Mouse (Mus musculus): ENCODE measurements around the gene Zfp335. TPM values are rescaled to one million over a fixed set of nuclear protein-coding genes. Genes with fewer than 3 reads are reported as not detected.

The Zfp335 gene
- polyA plus RNA-seq, 1 experiment from 2014 or later = 18.2 TPM

- Histone ChIP-seq H3K9me3 (replicated peaks) (peaks cover 4% of the 10 kb centered on the region), H3K27ac (no peak overlapping the region), H3K4me1 (no peaks in the 10 kb centered on the region), H3K4me3 (no peak overlapping the region), H3K4me2 (replicated peaks) (no peak overlapping the region), H3K36me3 (peaks cover 100% of the 10 kb centered on the region), H3K9ac (no peak overlapping the region), H3K27me3 (0 out of 2 replicates have a peak, but pooled peaks cover 3% of the 10 kb centered on the region)
- no peak for ATAC-seq (ENCODE audit: low FRiP score)
- 92% methylated on average over 13 of the region's 13 CpGs for WGBS
Observed at GRCm38 (mm10) chr2:164901380-164901779, 10.2 kb downstream of the Zfp335 start.

DNA sequence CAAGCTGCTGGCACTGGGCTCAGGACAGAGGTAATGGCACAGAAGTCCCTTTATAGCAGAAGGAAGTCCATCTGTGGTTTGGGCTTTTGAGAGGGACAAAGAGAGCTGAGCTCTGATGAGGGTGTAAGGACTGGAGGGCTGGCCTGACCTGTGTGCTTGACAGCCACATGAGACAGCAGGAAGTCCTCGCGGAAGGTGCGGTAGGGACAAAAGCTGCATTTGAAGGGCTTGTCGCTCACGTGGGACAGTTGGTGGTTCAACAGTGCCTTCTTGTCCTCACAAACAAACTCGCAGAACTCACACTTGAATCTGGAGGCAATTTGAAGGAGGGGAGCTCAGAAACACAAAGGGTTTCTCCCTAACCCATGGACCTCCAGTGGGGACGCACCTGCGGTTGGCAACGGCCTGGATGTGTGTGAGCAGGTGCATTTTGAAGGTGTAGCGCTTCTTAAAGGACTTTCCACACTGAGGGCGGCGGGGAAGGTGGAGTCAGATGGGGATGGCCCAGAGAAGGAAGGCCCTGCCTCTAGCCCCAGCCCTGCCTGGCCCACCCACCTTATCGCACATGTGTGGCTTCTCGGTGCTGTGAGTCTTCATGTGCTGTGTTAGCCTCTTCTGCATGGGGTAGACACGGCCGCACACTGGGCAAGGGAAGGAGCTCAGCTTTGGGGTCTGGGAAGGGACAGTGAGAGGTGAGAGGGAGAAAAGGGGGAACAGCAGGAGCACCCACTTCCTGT, 11.7 kb downstream of the Zfp335 start:
- Histone ChIP-seq H3K36me3 (peaks cover 100% of the 10 kb centered on the region), H3K9ac (no peak overlapping the region), H3K4me3 (no peak overlapping the region), H3K4me2 (replicated peaks) (no peak overlapping the region), H3K27ac (no peak overlapping the region), H3K9me3 (replicated peaks) (no peaks in the 10 kb centered on the region), H3K27me3 (0 out of 2 replicates have a peak, but pooled peaks cover 3% of the 10 kb centered on the region), H3K4me1 (no peaks in the 10 kb centered on the region)
- whole genome bisulfite sequencing = 90% methylated on average over 16 of the region's 16 CpGs
- ATAC-seq (ENCODE audit: low FRiP score) = no peak

GRCm38 (mm10) chr2:164899034-164899433, 12.5 kb downstream of the Zfp335 start:
- Histone ChIP-seq H3K4me2 (replicated peaks) (no peak overlapping the region), H3K27me3 (0 out of 2 replicates have a peak, but pooled peaks cover 3% of the 10 kb centered on the region), H3K9ac (no peak overlapping the region), H3K36me3 (peaks cover 100% of the 10 kb centered on the region), H3K27ac (no peak overlapping the region), H3K4me1 (no peaks in the 10 kb centered on the region), H3K9me3 (replicated peaks) (no peaks in the 10 kb centered on the region), H3K4me3 (no peak overlapping the region)
- ATAC-seq (ENCODE audit: low FRiP score) = no peak
- 93% methylated on average over 15 of the region's 15 CpGs for WGBS

- Histone ChIP-seq H3K4me2 (replicated peaks) (no peak overlapping the region), H3K9me3 (replicated peaks) (no peaks in the 10 kb centered on the region), H3K4me1 (no peaks in the 10 kb centered on the region), H3K4me3 (no peak overlapping the region), H3K36me3 (peaks cover 100% of the 10 kb centered on the region), H3K27me3 (0 out of 2 replicates have a peak, but pooled peaks cover 3% of the 10 kb centered on the region), H3K9ac (no peak overlapping the region), H3K27ac (no peak overlapping the region)
- 97% methylated on average over 7 of the region's 7 CpGs for whole genome bisulfite sequencing
- no peak for ATAC-seq (ENCODE audit: low FRiP score)
Observed at GRCm38 (mm10) chr2:164898008-164898407, 13.5 kb downstream of the Zfp335 start.

- no peak overlapping the region for H3K4me3 ChIP-seq
- H3K27ac ChIP-seq = no peak overlapping the region
- H3K9me3 ChIP-seq (replicated peaks) = no peaks in the 10 kb centered on the region
- no peak for ATAC-seq (ENCODE audit: low FRiP score)
- no peaks in the 10 kb centered on the region for H3K4me1 ChIP-seq
- H3K27me3 ChIP-seq = no peaks in the 10 kb centered on the region
- H3K36me3 ChIP-seq = peaks cover 100% of the 10 kb centered on the region
- H3K9ac ChIP-seq = no peak overlapping the region
- H3K4me2 ChIP-seq (replicated peaks) = no peak overlapping the region
- 94% methylated on average over 6 of the region's 6 CpGs for WGBS
Observed at GRCm38 (mm10) chr2:164895885-164896284, 15.7 kb downstream of the Zfp335 start.

- H3K4me1 ChIP-seq = no peaks in the 10 kb centered on the region
- no peak overlapping the region for H3K27ac ChIP-seq
- no peaks in the 10 kb centered on the region for H3K9me3 ChIP-seq (replicated peaks)
- 70% methylated on average over 1 of the region's 1 CpGs for WGBS
- H3K36me3 ChIP-seq = peaks cover 100% of the 10 kb centered on the region
- H3K27me3 ChIP-seq = no peaks in the 10 kb centered on the region
- H3K9ac ChIP-seq = no peak overlapping the region
- H3K4me2 ChIP-seq (replicated peaks) = no peak overlapping the region
- no peak overlapping the region for H3K4me3 ChIP-seq
- no peak for ATAC-seq (ENCODE audit: low FRiP score)
Observed at GRCm38 (mm10) chr2:164894644-164895043, 16.9 kb downstream of the Zfp335 start.

DNA sequence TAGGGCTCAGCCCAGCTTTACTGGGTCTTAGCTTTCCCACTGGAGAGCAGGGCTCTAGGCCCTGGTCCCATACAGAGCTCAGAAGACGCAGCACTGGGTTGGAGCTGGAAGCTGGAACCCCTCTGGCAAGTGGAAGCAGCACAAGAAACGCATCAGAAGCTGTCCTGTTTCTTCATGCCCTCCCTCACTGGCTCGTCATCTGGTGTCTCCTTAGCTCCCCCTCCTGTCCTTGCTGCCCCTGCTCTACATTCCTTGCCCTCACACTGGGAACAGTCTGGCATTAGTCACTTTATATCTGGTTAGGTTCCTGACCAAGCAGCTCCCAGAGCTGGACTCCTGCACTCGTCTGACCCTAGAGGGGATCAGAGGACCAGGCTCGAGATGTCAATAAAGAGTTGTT, 17.5 kb downstream of the Zfp335 start:
- Histone ChIP-seq H3K36me3 (peaks cover 100% of the 10 kb centered on the region), H3K27me3 (no peaks in the 10 kb centered on the region), H3K27ac (no peak overlapping the region), H3K9ac (no peak overlapping the region), H3K9me3 (replicated peaks) (no peaks in the 10 kb centered on the region), H3K4me3 (no peak overlapping the region), H3K4me1 (no peaks in the 10 kb centered on the region), H3K4me2 (replicated peaks) (no peak overlapping the region)
- ATAC-seq (ENCODE audit: low FRiP score) = no peak
- 67% methylated on average over 5 of the region's 5 CpGs for WGBS

DNA sequence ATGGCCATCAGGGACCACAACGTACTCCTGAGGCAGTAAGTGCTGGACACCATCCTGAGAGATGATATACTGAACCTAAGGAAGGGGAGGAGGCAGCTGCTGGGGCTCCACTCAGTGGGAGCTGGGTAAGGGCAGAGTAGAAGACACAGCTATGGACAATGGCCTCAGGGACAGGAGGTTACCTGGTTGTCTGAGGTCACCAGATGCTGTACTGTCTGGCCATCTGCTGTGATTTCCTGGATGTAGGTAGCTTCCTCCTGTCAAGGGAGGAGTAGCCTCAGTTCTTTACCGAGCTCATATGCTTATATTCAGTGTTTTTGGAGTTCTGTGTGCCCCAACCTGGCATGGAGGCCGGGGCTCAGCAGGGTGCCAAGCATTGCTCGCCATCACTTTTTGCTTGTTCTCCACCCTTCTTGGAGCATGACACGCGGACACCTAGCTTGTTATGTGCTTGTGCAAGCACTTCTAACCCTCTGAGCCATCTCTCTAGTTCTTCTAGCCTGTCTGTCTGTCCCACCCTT, 18.8 kb downstream of the Zfp335 start:
- Histone ChIP-seq H3K27me3 (no peaks in the 10 kb centered on the region), H3K4me1 (no peaks in the 10 kb centered on the region), H3K4me3 (no peak overlapping the region), H3K9ac (no peak overlapping the region), H3K4me2 (replicated peaks) (no peak overlapping the region), H3K27ac (no peak overlapping the region), H3K9me3 (replicated peaks) (no peaks in the 10 kb centered on the region), H3K36me3 (peaks cover 100% of the 10 kb centered on the region)
- 86% methylated on average over 6 of the region's 6 CpGs for WGBS
- no peak for ATAC-seq (ENCODE audit: low FRiP score)

DNA sequence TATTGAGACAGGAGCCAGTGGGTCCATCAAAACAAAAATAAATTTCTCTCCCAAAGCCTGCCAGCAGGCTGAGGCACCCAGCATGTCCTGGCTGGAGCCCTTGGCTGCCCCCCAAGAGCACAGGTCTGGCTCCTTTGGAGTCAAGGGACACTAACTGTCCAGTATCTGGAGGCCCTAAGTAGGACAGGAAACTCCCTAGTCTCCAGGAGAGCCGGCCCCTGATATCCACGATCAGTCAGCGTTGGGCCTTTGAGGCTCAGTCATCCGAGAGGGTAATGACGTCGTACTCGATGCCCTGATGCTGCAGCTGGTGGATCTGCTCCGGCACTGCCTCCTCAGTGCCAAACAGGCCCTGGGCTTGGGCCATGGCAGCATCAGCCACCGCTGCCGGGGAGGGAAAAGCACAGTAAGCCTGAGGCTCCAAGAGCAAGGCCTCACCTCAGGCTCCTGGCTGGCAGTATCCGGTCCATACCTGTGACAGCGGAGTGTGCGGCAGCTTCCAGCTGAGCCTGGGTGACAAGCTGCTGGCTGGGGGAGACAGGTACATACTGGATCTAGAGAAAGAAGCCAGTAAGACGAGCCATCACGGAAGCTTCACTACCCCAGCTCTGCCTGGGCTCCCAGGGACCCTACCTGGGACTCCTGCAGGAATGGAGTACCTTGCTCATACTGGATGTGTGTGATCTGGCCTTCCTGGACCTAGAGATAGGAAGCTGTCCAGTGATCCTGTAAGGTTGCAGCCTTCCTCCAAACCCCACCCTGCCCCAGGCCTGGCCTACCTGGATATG, 19.5 kb downstream of the Zfp335 start:
- WGBS = 87% methylated on average over 15 of the region's 15 CpGs
- H3K9ac ChIP-seq = no peak overlapping the region
- H3K27me3 ChIP-seq = no peaks in the 10 kb centered on the region
- H3K27ac ChIP-seq = no peak overlapping the region
- H3K4me2 ChIP-seq (replicated peaks) = no peak overlapping the region
- no peaks in the 10 kb centered on the region for H3K4me1 ChIP-seq
- no peak for ATAC-seq (ENCODE audit: low FRiP score)
- H3K9me3 ChIP-seq (replicated peaks) = no peaks in the 10 kb centered on the region
- peaks cover 100% of the 10 kb centered on the region for H3K36me3 ChIP-seq
- H3K4me3 ChIP-seq = no peak overlapping the region

DNA sequence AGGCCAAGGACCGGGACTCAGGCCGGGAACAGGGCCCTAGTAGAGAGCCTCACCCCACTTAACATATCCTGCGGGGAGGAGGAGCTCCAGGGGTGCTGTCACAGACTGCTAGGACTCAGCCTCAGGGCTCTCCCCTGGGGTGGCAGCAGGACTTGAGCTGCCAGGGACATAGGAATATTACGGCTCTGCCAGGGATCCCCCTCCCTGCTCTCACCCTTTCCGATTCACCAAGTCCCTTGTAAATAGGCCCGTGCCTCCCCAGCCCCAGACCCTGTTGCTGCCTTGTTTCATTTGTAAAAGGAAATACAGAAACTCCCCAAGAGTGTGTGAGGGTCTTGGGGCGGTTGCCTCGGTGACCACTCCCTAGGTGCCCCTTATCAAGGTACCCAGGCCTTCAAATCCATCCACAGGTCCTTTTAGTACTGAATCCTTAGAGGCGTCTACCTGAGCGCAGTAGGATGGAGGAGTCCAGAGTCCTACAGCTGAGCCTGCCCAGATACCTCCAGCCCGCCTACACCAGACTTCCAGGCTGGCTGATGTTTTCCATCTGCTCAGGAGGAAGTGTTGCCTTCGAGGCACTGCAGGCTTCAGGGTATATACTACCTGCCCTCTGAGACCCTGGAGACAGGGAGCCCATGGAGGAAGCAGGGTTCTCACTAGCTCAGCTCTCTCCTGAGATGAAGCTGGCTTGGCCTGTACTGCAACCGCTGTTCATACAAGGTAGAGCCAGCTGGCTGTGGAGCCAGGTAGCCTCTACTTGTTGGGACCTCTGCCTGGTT, 20.3 kb downstream of the Zfp335 start:
- ATAC-seq (ENCODE audit: low FRiP score) = no peak
- 91% methylated on average over 13 of the region's 13 CpGs for WGBS
- no peak overlapping the region for H3K27ac ChIP-seq
- H3K4me1 ChIP-seq = no peaks in the 10 kb centered on the region
- peaks cover 100% of the 10 kb centered on the region for H3K36me3 ChIP-seq
- no peak overlapping the region for H3K4me3 ChIP-seq
- no peaks in the 10 kb centered on the region for H3K27me3 ChIP-seq
- no peak overlapping the region for H3K4me2 ChIP-seq (replicated peaks)
- H3K9me3 ChIP-seq (replicated peaks) = no peaks in the 10 kb centered on the region
- no peak overlapping the region for H3K9ac ChIP-seq

GRCm38 (mm10) chr2:164890411-164891049, 21.0 kb downstream of the Zfp335 start:
- H3K4me2 ChIP-seq (replicated peaks) = no peak overlapping the region
- 94% methylated on average over 24 of the region's 24 CpGs for WGBS
- H3K27ac ChIP-seq = no peak overlapping the region
- no peaks in the 10 kb centered on the region for H3K9me3 ChIP-seq (replicated peaks)
- no peaks in the 10 kb centered on the region for H3K4me1 ChIP-seq
- no peak overlapping the region for H3K4me3 ChIP-seq
- H3K27me3 ChIP-seq = no peaks in the 10 kb centered on the region
- peaks cover 100% of the 10 kb centered on the region for H3K36me3 ChIP-seq
- no peak overlapping the region for H3K9ac ChIP-seq
- no peak for ATAC-seq (ENCODE audit: low FRiP score)
